Mouse (Mus musculus) heart, adult 2 months (tissue): ENCODE measurements around the gene Pnrc2. TPM values are rescaled to one million over a fixed set of nuclear protein-coding genes. Genes with fewer than 3 reads are reported as not detected.
A peak's percentile ranks its signal among the peaks of the same experiment; 100 is the strongest.

Source experiments
- DNase-seq, 2 experiments: peaks; one replicate each; pipeline ENCODE4 v3.0.0; 2021
- H3K27ac ChIP-seq: fragments of 200-600 bp; 2 replicates; pipeline ENCODE4 v1.8.1; 2022
- H3K27me3 ChIP-seq: fragments of 200-500 bp; 2 replicates; pipeline ENCODE4 v1.6.1; 2012; ENCODE audit warnings: mild to moderate bottlenecking, low read length, inconsistent platforms, mixed read lengths; ENCODE audit not compliant: control insufficient read depth, insufficient read depth
- H3K36me3 ChIP-seq: fragments of 200-500 bp; 2 replicates; pipeline ENCODE4 v1.6.1; 2012; ENCODE audit warnings: low read length, inconsistent platforms; ENCODE audit not compliant: control insufficient read depth, insufficient read depth
- H3K4me1 ChIP-seq: fragments of 200-500 bp; 2 replicates; pipeline ENCODE4 v1.6.1; 2011; ENCODE audit warnings: low read length; ENCODE audit not compliant: control insufficient read depth, insufficient read depth
- H3K4me3 ChIP-seq: fragments of 200-600 bp; 2 replicates; pipeline ENCODE4 v1.8.1; 2022
- H3K79me2 ChIP-seq: fragments of 200-500 bp; replicated peaks from 2 replicates; pipeline ENCODE4 v1.6.1; 2012; ENCODE audit warnings: mild to moderate bottlenecking, inconsistent platforms, low read length, moderate library complexity, mixed read lengths; ENCODE audit not compliant: control insufficient read depth, insufficient read depth
- H3K9ac ChIP-seq: fragments of 200-500 bp; 2 replicates; pipeline ENCODE4 v1.6.1; 2012; ENCODE audit warnings: low read depth, mild to moderate bottlenecking, control low read depth, inconsistent platforms, low read length, mixed read lengths
- CTCF ChIP-seq: fragments of 200-600 bp; IDR thresholded peaks from 2 replicates; pipeline ENCODE4 v1.8.1; 2022; ENCODE audit warnings: antibody characterized with exemption, mild to moderate bottlenecking, moderate library complexity
- EP300 ChIP-seq: fragments of 200-500 bp; IDR thresholded peaks from 2 replicates; pipeline ENCODE4 v1.6.1; 2011; ENCODE audit warnings: low read depth, low read length, control low read depth; ENCODE audit not compliant: insufficient read depth
- POLR2A ChIP-seq: fragments of 200-500 bp; IDR thresholded peaks from 2 replicates; pipeline ENCODE4 v1.6.1; 2011; ENCODE audit warnings: mild to moderate bottlenecking, low read depth, low read length, control low read depth; ENCODE audit not compliant: insufficient read depth
- WGBS: fragments of 180-500 bp; shearing (Covaris S2); methylation state at CpG from one replicate; pipeline ENCODE4 v1.1.7; 2018; 5-methylcytosine and 5-hydroxymethylcytosine counted together
- intact Hi-C: fragments of 180-260 bp; cut with DNase I; formaldehyde crosslinking; loops from one replicate; pipeline ENCODE4 v1.15.1; 2025
- polyA plus RNA-seq: library from polyadenylated mRNA; depleted of rRNA; stranded (reverse); fragments of >200 nt; gene quantifications from 2 replicates; pipeline ENCODE4 v1.2.3, GENCODE M21; 2012
- total RNA-seq, 2 experiments: library from RNA; stranded (reverse); gene quantifications; 2 replicates each; pipeline ENCODE4 v1.2.3; 2021

The Pnrc2 gene
- total and polyA plus RNA-seq, 3 experiments: 14.9 to 81.2 (median 58.8) TPM

DNA sequence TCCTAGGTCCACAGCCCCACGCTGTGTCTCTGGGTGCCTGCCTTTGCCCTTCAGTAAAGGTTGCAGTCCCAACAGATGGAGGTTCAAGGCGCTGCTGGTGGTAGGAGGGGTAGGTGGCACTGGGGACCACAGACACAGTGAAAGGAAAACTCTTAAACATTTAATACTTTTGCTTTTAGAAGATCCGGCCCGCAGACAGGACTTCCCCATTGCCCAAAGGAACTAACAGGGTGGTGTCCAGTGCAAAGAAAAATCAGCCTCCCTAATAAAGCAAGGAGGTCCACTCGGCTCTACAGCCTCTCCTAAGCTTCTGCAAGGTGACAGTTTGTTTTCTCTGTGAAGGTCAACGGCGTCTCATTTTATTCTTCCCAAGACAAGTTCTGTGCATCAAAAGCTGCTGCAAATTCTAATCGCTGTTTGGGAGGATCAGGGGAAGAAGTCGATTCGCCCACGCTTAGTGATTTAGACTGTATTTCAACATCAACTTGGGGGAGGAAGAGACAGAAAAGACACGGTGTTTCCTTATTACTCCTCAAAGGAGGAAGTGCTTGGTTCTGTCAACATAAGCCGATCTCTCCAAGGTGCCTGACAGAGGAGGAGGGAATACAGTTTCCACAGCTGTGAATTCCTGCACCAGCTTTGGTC, 45.1 kb upstream of the Pnrc2 start:
- no peaks in the 10 kb centered on the region for H3K36me3 ChIP-seq
- TF ChIP-seq POLR2A (no peak), CTCF (no peak), EP300 (no peak)
- 52% methylated on average over 13 of the region's 13 CpGs for WGBS
- no peak overlapping the region; the same call in 1 of the 2 replicates for H3K27ac ChIP-seq
- intact Hi-C loops: no loop called here
- no peak overlapping the region for H3K9ac ChIP-seq
- no peak overlapping the region for H3K4me3 ChIP-seq
- H3K79me2 ChIP-seq: no peaks in the 10 kb centered on the region
- H3K27me3 ChIP-seq: no peaks in the 10 kb centered on the region
- peaks cover 3% of the 10 kb centered on the region for H3K4me1 ChIP-seq
- peak in 1 of 2 experiments; percentile 40 for DNase-seq

DNA sequence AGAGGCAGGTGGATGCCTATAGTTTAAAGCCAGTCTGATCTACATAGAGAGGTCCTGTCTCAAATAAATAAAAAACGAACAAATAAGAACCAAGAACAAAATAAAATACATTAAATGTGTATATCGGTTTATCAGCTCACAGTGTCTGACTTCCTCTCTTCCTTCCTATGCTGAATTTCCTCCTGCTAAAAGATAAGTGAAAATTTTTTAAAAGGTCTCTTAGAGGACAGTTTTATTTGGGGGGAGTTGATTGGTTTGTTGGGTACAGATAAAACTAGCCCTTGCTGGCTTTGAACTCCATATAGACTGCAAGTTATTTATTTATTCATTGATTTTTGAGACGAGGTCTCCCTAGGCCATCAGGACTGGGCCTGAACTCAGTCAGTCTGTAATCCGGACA, 39.8 kb upstream of the Pnrc2 start:
- H3K27me3 ChIP-seq: no peaks in the 10 kb centered on the region
- H3K9ac ChIP-seq: no peak overlapping the region
- TF ChIP-seq CTCF (no peak), EP300 (no peak), POLR2A (no peak)
- no peak overlapping the region for H3K27ac ChIP-seq
- DNase-seq: no peak
- WGBS: 56% methylated on average over 4 of the region's 4 CpGs
- no peak overlapping the region for H3K4me3 ChIP-seq
- intact Hi-C loops: no loop called here
- H3K4me1 ChIP-seq: peaks cover 5% of the 10 kb centered on the region
- H3K36me3 ChIP-seq: no peaks in the 10 kb centered on the region; the same call in 1 of the 2 replicates
- no peaks in the 10 kb centered on the region for H3K79me2 ChIP-seq

DNA sequence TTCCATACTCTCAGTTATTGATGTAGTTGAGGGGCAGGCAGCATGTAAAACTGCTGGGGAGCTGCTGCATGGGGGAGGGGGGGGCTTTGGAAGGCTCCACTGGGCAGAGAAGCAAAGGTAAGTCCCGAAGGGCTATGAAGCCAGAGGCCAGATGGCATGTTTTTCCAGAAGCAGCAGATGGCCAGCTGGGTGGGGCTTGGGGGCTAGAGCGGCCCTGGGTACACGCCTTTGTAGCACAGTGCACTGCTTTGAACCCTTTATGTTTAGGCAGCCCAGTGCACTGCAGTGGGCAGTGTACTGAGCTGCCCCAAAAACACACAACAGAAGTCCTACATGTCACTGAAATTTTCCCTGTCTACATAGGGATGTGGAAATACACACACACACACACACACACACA, 39.2 kb upstream of the Pnrc2 start:
- intact Hi-C loops: no loop called here
- Histone ChIP-seq H3K36me3 (no peaks in the 10 kb centered on the region; the same call in 1 of the 2 replicates), H3K4me3 (no peak overlapping the region), H3K27me3 (no peaks in the 10 kb centered on the region), H3K4me1 (peaks cover 5% of the 10 kb centered on the region), H3K27ac (no peak overlapping the region), H3K9ac (no peak overlapping the region), H3K79me2 (no peaks in the 10 kb centered on the region)
- no peak for TF ChIP-seq CTCF
- TF ChIP-seq EP300: no peak
- no peak for TF ChIP-seq POLR2A
- 33% methylated on average over 3 of the region's 3 CpGs for WGBS
- DNase-seq: no peak

DNA sequence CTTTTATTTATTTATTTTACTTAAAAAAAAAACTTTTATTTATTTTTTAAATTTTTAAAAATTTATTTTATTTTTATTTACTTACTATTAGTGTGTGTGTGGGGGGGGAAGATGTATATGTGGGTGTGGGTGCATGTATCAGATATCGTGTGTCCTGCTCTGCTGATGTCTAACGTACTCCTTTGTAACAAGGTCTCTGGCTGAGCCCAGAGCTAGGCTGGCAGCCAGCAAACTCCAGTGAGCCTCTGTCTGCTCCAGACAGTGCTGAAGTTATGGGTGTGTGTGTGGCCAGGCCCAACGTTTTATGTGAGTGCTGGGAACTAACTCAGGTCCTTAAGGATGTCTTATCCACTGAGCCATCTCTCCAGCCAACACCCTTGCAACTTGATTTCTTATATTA, 38.5 kb upstream of the Pnrc2 start:
- no peak for DNase-seq
- no peak overlapping the region for H3K9ac ChIP-seq
- intact Hi-C loops: no loop called here
- peak overlapping the region; percentile 42 for H3K27ac ChIP-seq
- no peak overlapping the region for H3K4me3 ChIP-seq
- 32% methylated on average over 3 of the region's 3 CpGs for WGBS
- H3K36me3 ChIP-seq: no peaks in the 10 kb centered on the region; the same call in 1 of the 2 replicates
- peaks cover 5% of the 10 kb centered on the region for H3K4me1 ChIP-seq
- H3K27me3 ChIP-seq: no peaks in the 10 kb centered on the region
- no peaks in the 10 kb centered on the region for H3K79me2 ChIP-seq
- TF ChIP-seq EP300 (no peak), POLR2A (no peak), CTCF (no peak)

DNA sequence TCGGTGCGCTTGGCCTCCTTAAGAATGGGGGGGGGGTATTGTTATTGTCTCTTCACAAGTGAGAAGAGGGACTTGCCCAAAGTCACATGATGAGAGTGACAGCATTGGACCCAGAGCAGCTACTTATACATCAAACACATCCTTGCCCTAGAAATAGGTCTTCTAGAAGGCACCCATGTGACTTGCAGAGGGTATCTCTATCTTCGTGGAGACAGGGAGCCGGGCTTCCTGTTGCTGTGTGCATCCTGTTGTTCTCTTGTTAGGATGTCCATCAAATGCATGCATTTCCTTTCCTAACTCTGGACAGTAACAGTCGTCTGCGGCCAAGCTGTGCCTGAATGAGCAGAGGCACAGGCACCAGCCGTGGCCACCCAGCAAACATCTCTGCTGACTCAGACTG, 37.9 kb upstream of the Pnrc2 start:
- Histone ChIP-seq H3K27ac (peak overlapping the region; percentile 42), H3K36me3 (no peaks in the 10 kb centered on the region; the same call in 1 of the 2 replicates), H3K27me3 (no peaks in the 10 kb centered on the region), H3K4me3 (no peak overlapping the region), H3K9ac (no peak overlapping the region), H3K4me1 (peaks cover 5% of the 10 kb centered on the region), H3K79me2 (no peaks in the 10 kb centered on the region)
- WGBS: 36% methylated on average over 7 of the region's 7 CpGs
- peak in 1 of 2 experiments; percentile 37 for DNase-seq
- TF ChIP-seq EP300: 0 out of 2 replicates have a peak, but pooled peaks have one; percentile 37
- TF ChIP-seq POLR2A: peak; percentile 23; the same call in 1 of the 2 replicates
- TF ChIP-seq CTCF: no peak
- intact Hi-C loops: no loop called here

DNA sequence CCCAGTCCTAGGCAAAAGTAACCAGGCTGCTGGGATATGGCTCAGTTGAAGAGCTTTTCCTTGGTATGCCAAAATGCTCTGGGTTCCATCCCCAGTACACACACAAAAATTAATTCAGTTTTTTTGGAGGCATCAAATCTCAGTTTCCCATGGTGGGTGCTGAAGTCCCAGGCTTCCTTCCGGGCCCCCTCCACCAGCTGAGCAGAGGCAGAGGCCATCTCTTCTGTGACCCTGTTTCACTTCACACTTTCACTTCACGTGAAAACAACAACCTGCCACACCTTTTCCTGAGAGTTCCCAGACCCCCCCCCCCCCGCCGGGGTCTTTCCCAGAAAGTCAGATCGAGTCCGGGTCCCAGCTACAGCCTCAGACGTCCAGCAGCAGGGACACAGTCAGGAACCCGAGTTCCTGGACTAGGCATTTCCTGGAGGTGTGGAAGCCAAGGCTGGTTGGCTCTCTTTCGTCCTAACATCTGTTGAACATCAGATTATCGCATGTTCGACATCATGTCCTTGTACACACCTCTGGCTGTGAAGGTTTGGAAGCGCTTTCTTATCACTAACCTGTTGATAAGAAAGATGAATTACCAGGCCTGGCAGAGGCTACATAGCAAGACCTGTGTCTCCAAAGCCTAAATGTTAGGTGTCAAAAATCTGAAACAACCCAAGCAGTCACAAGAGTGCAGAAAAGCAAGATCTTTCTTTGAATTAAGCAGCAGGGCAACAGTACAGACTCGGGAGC, 35.8 kb upstream of the Pnrc2 start:
- Histone ChIP-seq H3K79me2 (no peaks in the 10 kb centered on the region), H3K36me3 (no peaks in the 10 kb centered on the region; the same call in 1 of the 2 replicates), H3K27ac (peak overlapping the region; percentile 32), H3K4me1 (peaks cover 5% of the 10 kb centered on the region), H3K9ac (no peak overlapping the region), H3K4me3 (no peak overlapping the region), H3K27me3 (no peaks in the 10 kb centered on the region)
- 18% methylated on average over 13 of the region's 13 CpGs for WGBS
- TF ChIP-seq CTCF (no peak), POLR2A (no peak), EP300 (no peak)
- intact Hi-C loops: no loop called here
- no peak for DNase-seq
